Mouse (Mus musculus) lung, adult 2 months (tissue): ENCODE data around the gene Pde4dip. TPM values are rescaled to one million over a fixed set of nuclear protein-coding genes. Genes with fewer than 3 reads are reported as not detected.

Experiments
- DNase-seq: peaks from one replicate; pipeline ENCODE4 v3.0.0; 2022
- H3K4me1 ChIP-seq: fragments of 200-500 bp; 2 replicates; pipeline ENCODE4 v1.6.1; 2011; ENCODE audit warnings: low read length; ENCODE audit not compliant: control insufficient read depth, insufficient read depth
- H3K4me3 ChIP-seq: fragments of 200-500 bp; replicated peaks from 2 replicates; pipeline ENCODE3; 2011; ENCODE audit warnings: low read depth, mild to moderate bottlenecking, control low read depth, low read length; ENCODE audit errors: extremely low read depth
- CTCF ChIP-seq: fragments of 200-500 bp; IDR thresholded peaks from 2 replicates; pipeline ENCODE4 v1.5.1; 2011; ENCODE audit warnings: mild to moderate bottlenecking, low read length, control low read depth; ENCODE audit not compliant: insufficient read depth
- POLR2A ChIP-seq: fragments of 200-500 bp; IDR thresholded peaks from 2 replicates; pipeline ENCODE4 v1.6.1; 2011; ENCODE audit warnings: low read depth, mild to moderate bottlenecking, control low read depth, low read length, borderline replicate concordance; ENCODE audit errors: extremely low read depth
- WGBS: fragments of 180-500 bp; shearing (Covaris S2); methylation state at CpG from one replicate; pipeline ENCODE4 v1.1.7; 2018; 5-methylcytosine and 5-hydroxymethylcytosine counted together
- polyA plus RNA-seq: library from polyadenylated mRNA; depleted of rRNA; stranded (reverse); fragments of >200 nt; gene quantifications from 2 replicates; pipeline ENCODE4 v1.2.3, GENCODE M21; 2012

Pde4dip gene
- polyA plus RNA-seq, 1 experiment = 68.2 TPM

DNA sequence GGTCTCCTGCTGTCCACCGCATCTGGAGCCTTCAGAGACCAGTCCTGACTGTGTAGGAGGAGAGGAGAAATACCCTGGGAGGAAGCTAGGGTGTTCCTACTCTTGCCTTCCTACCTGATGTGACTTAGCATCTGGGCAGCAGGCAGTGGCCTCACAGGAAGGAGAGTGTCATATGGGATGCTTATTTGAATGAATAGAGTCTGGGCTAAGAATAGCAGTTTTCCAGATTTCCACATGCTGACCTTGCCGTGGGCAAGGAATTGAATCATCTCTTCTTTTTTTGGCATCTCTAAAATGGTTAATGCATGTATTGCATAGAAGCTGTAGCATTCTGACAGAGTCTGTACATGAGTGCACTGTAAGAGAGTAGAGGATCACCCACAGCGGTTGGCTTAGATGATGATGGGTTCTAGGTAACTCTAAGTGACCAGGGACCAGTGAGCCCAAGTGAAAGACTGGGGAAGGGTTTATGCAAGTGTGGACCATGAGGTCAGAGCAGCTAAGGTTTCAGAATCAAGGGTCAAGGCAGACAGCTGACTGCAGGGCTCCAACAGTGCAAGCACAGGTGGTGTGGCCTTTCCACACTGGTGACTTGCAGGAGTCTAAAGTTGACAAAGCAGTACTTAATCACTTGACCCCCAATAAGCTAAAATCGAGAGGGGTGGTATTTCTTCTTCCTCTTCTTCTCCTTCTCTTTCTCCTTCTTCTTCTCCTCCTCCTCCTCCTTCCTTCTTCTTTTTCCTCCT is 202.0 kb downstream of the Pde4dip start:
- no peak for DNase-seq
- Histone ChIP-seq H3K4me3 (no peak overlapping the region), H3K4me1 (peaks cover 1% of the 10 kb centered on the region; the same call in 1 of the 2 replicates)
- no peak for TF ChIP-seq POLR2A
- no peak for TF ChIP-seq CTCF
- WGBS = 71% methylated on average over 4 of the region's 4 CpGs

DNA sequence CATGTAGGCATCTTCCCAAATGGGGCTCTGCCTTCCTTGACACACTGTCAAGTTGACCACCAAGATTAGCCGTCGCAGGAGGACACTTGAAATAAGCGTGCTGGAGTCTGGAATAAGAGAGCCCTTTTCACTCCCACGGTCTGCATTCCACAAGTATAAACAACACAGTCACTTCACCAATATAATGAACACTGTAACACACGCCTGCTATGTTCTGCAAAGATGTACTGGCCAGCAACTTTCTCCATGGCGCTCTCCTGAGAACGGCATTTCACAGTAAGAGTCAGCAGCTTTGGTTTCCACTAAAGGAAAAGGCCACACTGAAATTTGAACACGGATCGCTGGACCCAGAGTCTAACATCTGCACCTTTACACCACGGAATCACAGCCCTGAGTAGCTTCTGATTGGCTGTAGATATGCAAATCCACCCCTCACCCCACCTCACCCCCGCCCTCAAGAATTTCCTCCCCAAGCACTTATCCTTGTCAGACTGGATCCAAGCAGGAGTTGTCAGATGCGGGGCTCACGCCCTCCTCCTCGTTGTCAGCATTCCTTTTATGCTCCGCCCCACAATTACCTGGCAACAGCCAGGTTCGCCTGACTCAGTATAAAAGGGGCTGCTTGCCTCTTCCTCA is 204.8 kb downstream of the Pde4dip start:
- 24% methylated on average over 16 of the region's 16 CpGs for WGBS
- H3K4me1 ChIP-seq = peaks cover 3% of the 10 kb centered on the region; the same call in 1 of the 2 replicates
- peak; percentile 35 for DNase-seq
- no peak overlapping the region for H3K4me3 ChIP-seq
- no peak for TF ChIP-seq POLR2A
- no peak for TF ChIP-seq CTCF

DNA sequence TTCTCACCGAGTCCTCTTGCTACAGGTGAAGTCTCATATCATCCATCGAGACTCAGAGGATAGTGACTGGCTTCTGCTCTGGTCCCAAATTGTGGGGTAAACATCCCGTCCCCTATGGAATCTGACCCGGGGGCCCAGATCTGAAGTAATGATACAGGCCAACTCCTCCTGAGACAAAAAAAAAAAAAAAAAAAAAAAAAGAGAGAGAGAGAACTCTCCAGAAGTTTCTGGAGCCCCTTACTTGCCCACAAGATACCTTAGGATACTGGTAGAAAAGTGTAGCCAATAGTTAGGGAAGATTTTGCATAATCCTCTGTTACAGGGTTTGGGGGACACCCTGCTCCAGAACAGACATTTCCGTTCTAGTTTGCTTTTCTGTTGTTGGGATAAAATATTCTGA is 205.9 kb downstream of the Pde4dip start:
- no peak for DNase-seq
- H3K4me1 ChIP-seq = peaks cover 3% of the 10 kb centered on the region; the same call in 1 of the 2 replicates
- H3K4me3 ChIP-seq = no peak overlapping the region
- TF ChIP-seq POLR2A = no peak
- no peak for TF ChIP-seq CTCF
- 31% methylated on average over 5 of the region's 5 CpGs for WGBS

DNA sequence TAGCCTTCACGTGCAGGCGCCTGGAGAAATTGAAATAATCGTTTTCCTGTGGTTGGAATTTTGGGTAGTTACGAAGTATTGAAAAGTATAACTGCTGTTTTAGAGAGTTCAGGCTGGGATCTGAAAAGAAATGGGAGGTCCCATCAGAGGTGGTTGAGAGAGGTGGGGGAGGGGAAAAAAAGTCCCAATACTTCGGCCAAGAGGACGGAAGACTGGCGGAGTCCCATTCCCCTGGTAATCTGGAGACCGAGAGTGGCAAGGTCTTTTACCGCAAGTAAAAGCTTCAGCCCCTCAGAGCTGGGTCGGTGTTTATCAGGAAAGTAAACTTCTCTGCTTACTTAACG is 206.4 kb downstream of the Pde4dip start:
- 5% methylated on average over 11 of the region's 11 CpGs for WGBS
- TF ChIP-seq POLR2A (no peak), CTCF (no peak)
- Histone ChIP-seq H3K4me1 (peaks cover 3% of the 10 kb centered on the region; the same call in 1 of the 2 replicates), H3K4me3 (no peak overlapping the region)
- DNase-seq = no peak

DNA sequence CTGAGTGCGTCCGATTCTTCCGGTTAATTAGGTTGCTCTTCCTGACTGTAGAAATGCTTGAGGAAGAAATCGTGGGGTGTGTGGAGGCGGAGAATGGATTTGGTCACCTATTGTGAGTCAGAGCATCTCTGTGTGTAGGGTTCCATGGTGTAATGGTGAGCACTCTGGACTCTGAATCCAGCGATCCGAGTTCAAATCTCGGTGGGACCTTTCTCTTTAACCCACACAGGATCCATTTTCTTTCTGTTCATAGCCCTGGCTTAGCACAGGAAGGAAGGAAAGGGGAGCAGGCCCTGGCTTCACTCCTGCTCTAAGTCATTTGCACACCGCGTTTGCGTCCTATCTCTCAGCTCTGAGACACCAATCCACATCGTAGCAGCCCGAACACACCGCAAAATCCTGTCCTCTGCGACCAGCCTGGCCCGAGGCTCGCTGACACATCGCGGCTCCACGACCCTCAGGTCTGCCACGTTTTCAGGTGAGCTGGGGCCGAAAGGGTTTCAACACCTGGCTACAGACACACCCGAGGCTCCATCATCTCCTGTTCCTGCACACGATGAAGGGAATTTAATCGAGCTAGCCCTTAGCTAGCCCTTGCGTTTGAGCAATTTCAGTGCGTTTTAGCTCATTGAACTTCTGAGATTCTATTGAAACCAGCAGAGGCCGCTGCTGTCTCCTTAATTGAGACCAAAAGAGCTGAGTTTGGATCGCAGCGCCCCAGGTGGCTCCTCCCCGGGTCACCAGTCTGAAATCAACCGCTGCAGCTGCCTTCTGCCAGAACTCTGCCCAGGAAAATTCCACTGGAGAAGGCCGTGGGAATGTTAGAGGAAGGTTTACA is 207.0 kb downstream of the Pde4dip start:
- Histone ChIP-seq H3K4me3 (peak overlapping the region; percentile 58), H3K4me1 (peaks cover 3% of the 10 kb centered on the region; the same call in 1 of the 2 replicates)
- TF ChIP-seq POLR2A (no peak), CTCF (peak; percentile 35)
- WGBS = 2% methylated on average over 33 of the region's 33 CpGs
- peak; percentile 63 for DNase-seq

DNA sequence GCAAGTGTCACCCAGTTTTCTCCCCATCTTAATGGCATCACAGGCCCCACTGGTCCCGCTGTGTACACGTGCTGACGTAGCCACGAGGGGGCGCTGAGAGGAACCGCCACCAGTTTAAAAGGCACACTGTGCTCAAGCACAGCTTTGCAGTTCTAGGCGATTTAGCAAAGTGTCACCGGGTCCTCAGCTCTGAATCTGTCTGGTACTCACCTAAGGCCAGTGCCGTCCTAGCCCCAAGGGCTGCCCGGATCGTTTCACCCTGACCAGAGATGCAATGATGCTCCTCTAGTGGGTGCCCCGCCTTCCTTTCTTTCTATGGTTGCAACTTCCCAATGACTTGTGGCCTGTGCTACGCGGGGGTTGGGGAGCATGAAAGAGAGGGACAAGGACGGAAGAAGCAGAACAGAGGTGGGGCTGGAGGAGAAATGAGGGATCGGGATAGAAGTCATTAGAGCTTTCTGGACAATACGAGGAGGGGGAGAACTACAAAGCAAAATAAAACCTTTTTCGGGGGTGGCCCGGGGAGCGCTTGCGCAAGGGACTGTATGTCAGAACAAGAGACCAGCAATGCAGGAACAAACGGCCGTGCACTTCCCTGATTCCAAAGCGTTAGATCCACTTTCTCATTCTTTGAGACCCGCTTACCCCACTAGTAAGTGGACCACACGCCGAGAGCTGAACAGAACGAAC is 207.7 kb downstream of the Pde4dip start:
- Histone ChIP-seq H3K4me1 (peaks cover 3% of the 10 kb centered on the region; the same call in 1 of the 2 replicates), H3K4me3 (peak overlapping the region; percentile 58)
- WGBS = 2% methylated on average over 28 of the region's 28 CpGs
- DNase-seq = peak; percentile 82
- TF ChIP-seq CTCF (peak; percentile 83), POLR2A (no peak)

DNA sequence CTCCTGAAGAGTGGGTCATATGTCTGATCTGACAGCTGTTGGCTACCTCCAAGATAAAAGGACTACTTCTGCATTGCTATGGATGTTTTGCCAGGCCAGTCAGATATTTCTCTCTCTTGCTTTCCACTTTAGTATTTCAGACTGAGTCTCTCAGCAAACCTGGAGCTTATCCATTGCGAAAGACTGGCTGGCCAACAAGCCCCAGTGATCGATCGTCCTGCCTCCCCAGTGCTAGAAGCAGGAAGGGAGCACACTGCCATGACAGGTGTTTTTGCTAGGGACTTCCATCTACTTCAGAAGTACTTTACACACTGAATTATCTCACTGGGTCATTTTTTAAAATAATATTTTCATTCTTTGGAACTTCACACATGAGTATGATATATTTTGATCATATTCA is 210.1 kb downstream of the Pde4dip start:
- no peak for DNase-seq
- Histone ChIP-seq H3K4me3 (no peak overlapping the region), H3K4me1 (peaks cover 3% of the 10 kb centered on the region; the same call in 1 of the 2 replicates)
- no peak for TF ChIP-seq CTCF
- no peak for TF ChIP-seq POLR2A
- 87% methylated on average over 3 of the region's 3 CpGs for WGBS

DNA sequence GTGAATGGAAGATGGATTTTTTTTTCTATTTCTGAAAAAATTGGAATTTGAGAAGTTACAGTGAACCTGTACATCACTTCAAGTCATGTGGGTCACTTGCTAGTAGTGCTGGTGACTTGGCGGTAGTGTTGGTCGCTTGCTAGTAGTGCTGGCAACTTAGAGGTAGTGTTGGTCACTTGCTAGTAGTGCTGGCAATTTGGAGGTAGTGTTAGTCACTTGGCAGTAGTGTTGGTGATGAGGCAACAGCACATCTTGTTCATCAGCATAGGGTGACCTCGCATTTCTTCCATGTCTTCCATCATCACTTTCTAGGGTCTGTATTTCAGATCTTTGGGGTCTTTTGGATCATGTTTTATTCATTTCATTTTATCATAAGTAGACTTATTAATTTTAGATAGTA is 212.4 kb downstream of the Pde4dip start:
- no peak for DNase-seq
- no peak for TF ChIP-seq POLR2A
- TF ChIP-seq CTCF = no peak
- 91% methylated on average over 3 of the region's 3 CpGs for WGBS
- H3K4me3 ChIP-seq = no peak overlapping the region
- H3K4me1 ChIP-seq = no peaks in the 10 kb centered on the region

DNA sequence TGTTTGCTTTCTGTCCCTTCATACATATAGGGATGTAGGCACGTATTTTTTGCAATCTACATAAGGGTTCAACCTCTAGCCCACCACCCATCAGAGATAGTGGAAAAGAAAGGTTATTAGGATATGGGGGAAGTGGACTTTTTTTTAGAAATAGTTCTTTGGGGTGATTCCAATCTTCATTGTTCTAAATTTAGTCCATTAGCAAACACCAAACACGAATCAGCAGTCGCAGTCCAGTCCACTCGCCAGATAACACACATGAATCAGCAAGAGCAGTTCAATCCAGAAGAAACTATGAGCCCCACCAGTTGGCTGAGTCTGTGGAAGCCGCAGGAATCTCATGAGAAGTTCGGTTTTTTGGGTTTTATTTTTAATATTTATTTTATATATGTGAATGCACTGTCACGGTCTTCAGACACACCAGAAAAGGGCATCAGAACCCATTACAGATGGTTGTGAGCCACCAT is 213.8 kb downstream of the Pde4dip start, which contains the start of gene Gm17651:
TSS of gene Gm17651 (minus strand) at position 51 of the 467 bp plus-strand sequence.
- 75% methylated on average over 7 of the region's 7 CpGs for WGBS
- DNase-seq = no peak
- TF ChIP-seq CTCF (no peak), POLR2A (no peak)
- Histone ChIP-seq H3K4me3 (no peak within 1 kb of the TSS), H3K4me1 (no peaks in the 10 kb centered on the region)
